Mouse (Mus musculus) frontal cortex, postnatal 25 days (tissue): Measurements from ENCODE around the gene Tcf7l2.

Experiments used
- DNase-seq, 2 experiments: peaks; one replicate each; pipeline ENCODE4 v3.0.0; 2022; ENCODE audit warnings: low spot score in 2 of 2

Gene Tcf7l2

DNA sequence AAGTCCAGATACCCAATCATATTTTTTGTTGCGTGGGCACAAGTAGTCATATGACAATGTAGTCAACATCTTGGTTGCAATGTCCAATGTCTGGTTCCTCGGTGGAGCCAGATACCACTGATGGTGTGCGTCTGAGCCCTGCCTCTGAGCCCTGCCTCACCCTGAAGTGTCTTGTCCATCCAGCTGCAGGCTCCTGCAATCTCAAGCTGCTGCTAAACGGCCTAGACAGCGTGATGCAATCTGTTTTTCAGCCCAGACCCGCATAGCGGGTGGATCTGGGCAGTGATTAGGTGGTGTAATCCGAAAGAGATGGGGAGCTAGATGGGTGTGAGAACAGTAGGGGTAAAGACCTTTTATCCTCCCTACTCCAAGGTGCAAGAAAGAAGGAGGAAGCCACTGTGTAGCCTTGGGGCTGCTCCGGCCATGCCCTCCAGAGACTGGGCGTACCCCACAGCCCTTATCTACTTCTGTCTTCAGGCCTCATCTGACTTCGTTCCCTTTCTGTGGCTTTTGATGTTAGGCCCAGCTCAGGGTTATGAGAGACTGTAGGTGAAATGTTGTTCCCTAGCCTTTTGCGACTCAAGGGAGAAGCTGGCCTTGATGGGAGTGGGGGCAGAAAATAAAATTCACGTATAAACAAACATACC is 86.1 kb downstream of the Tcf7l2 start:
- DNase-seq, result no peak

DNA sequence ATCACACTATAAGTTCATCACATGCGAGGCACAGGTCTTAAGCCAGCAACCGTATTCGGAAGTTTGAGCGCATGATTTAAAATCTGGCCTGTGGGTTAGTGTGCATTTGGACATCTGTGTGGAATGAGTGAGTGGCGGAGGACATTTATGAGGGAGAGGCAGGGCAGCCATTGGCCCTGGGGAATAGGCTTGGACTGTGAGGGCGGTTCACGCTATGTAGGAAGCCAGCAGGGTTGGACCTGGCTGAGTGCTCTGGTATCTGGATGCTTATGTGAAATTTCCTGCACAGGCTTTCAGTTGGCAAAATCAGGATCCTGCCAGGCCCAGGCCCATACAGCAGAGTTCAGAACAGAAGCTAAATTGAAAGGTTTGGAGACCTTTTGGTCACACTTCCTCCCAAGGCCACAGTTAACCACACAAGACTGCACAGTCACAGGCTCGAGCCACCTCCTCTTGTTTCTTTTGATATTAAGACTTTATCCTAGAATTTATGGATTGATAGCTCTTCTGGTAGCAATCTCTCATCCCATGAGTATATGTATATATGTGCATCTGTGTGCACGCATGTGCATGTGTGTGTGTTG is 89.4 kb downstream of the Tcf7l2 start:
- DNase-seq, result no peak

DNA sequence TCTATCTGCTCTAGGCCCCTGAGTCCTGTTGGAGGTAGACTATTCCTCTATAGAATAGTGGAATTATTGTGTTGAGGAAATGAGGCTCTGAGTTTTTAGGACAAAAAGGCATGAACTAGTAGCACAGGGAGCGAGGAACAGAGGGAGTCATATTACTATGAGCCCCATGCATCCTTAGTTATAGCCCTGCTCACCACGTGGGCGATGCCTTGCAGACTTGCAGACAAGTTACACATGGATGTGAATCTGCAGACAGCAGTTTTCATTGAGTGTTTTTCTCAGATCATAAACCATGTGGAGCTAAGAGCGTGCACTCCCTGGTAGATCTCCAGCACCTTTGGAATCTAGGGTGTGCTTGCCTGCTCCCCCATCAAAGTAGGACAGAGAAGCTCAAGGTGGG is 90.5 kb downstream of the Tcf7l2 start:
- no peak for DNase-seq

DNA sequence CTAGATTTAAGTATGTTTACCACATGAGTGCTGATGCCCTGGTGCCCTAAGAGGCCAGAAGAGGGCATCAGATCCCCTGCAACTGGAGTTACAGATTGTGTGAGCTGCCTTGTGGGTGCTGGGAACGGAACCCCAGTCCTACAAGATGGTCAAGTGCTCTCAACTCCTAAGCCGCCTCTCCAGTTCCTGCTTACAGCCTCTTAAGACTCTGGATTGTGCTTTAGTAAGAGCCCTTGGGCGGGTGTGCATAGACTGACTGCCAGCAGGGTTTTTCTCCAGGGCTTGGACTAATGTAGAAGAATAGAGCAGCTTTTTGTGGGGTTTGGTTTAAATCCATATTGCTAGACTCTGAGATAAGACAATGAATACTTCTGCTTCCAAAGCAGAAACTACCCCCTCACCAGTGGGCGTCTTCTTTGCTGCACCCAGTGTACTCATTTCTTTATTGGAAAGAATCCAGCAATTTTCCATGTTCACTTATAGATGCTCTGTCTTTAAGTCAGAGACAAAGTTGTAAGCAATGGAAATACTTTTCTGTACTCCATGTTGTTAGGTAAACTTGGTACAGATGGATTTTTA is 92.3 kb downstream of the Tcf7l2 start:
- no peak for DNase-seq

DNA sequence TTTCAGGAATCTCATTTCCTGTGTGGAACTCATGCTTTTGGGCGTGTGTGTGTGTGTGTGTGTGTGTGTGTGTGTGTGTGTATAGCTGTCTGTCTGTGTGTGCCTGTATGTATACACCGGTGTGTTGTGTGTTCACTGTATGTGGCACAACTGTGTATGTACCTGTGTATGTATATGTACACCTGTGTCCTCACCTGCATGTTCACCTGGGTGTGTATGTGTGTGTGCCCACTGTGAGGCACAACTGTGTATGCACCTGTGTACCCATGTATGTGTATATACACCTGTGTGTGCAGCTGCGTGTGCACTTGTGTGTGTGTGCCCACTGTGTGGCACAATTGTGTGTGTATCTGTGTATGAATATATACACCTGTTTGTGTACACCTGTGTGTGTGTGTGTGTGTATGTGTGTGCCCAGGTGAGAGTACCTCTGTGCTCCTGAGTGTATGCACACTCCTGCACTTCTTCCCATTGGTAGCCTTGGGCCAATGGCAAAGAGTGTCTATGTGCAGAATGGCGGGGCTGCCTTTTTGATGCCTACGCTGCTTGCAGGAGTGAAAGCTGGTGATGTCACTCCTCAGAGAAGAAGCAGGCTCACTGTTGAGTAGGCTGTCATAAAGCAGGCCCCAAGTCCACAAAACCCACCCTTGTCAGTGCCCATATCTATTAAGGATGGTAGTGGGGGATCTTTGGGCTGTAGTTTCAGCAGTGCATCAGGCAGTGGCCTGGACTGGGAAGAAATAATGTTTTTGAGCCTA is 95.5 kb downstream of the Tcf7l2 start:
- DNase-seq, result no peak

DNA sequence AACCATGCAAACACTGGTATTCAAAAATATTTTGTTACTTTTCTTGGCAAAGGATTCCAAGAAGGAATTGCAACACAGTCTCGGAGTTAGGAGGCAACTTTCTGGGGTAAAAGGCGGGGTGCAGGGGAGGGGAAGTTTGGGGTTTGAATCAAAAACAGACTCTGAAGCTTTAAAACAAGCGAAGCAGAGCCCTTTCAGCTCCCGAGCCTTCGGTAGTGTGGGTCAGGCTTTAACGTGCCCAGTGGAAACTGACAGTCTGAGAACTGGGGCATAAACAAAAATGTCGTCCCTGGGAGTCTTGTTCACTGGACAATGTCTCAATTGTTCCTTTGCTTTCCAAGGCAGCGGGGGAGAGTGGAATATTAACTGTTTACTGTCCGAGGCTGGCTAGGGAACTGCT is 96.3 kb downstream of the Tcf7l2 start:
- no peak for DNase-seq

DNA sequence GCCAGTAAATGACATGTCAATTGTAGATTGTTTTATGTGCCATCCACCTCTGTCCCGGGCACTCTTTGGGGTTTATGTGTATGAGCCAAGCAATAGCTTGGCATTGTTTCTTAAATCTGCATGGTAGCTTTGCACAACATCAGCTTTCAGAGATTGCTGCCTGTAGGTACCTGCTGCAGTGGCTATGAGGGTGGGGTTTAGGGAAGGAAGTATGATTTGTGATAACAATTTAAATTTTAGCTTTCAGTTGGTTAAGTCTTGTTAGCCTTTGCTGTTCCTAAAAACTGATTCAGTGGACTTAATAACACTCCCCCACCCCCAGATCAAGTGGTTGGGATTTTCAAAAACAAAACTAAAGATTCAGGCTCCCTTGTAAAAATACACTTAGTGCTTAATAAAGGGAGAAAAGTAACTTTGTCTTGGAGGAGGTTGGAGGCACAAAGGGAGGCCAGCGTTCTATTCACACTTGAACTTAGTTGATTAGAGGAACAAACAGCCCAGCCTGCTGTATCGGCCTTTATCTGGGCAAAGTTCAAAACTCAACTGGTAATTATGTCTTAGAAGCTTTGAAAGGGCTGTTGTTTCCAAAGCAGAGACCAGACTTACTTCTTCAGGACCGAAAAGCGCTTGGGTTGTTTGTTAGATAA is 96.9 kb downstream of the Tcf7l2 start:
- DNase-seq, result no peak

DNA sequence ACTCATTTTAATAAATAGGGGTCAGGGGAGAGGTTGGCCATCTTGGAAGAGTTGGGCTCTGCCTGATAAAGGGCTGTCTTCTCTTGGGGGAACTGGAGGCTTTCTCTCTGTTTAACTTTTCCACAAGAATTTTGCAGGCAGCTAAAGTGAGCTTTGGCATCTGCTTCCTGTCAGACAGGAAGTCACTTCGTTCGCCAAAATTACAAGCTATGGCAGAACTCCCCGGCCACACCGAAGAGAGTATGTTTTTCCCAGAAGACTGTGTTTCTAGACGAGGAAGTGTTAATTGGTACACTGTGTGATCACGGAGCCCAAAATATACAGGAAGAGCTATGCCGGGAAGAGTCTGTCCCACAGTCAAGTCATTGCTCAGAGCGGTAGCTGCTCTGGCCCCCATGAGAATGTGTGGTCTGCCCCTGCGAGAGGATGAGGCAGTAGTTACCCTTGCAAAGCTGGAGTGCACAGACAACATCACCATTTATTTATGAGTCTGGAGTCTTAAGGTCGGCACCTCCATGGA is 97.5 kb downstream of the Tcf7l2 start:
- DNase-seq, result no peak

DNA sequence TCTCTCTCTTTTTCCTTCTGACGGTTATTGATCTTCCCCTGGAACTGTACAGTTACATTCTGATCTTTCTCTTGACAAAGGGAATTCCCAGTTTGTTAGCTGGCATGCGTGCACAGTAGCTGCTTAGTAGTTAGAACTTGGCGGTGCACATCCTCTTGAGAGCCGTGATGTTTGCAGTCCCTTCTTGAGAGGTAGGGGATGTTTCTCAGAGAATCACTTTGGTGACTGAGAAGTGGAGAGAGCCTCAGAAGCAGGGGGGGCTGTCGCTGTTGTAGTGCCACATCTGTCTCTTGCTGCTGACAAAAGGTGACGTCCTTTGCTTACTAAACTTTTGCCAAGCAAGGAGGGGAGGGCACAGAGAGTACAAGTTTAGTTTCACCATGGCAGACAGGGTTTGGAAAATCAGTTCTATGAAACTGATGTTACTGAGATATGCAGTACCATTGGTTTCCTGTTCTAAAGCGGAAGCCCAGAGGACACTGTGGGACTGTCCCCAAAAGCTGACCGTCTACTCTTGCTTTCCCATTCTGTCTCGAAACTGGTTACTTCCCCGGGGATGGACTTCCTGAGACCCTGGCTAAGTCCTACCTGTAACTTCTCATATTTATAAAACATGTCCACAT is 99.0 kb downstream of the Tcf7l2 start:
- DNase-seq, result no peak

DNA sequence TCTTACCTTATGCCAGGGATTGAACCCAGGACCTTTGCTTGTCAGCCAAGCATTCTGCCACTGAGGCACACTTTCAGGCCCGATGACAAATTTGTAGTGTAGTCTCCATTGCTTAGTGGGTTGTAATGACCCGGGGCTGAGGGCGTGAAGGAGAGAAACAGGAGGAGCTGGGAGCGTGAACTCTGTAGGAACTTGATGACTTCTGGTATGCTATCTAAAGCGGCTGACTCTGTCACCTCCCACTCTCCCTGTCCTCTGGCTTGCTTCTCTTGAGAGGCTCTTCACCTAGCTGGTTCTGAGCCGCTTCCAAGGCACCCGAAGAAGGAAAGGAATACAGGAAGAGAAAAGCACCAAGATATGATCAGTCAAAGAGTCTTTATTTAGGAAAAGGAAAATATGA is 100.4 kb downstream of the Tcf7l2 start:
- no peak for DNase-seq

DNA sequence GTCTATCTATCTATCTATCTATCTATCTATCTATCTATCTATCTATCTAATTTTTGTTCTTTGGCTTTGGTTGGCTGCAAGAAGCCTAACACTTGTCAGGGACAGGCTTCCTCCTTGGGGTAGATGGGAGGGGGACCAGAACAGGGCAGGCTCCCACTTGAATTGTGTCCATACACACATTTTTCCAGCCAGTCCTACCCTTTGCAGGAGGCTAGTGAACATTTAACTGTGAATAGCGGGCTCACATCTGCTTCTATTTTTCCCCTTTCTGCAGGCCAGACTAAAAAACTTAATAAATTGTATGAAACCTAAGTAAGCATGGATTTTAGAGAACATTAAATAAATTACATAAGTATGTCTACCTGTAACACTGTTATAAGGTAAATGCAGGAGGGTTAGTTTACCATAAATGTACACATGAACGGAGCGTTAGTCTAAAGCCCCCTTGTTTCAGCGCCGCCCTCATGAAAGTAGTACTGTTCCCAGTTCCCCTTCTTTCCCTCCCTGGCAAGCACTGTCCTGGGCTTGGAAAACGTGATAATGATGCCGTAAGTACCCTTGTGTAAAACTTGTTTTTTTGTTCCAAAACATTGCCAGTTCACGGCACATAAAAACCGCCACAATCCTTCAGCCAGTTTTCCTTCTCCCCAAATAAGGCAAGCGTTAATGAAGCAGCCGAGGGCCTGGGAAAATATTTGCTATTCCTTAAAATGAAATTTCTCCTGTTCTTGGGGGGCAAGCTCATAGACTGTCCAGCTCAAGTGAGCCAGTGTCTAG is 101.7 kb downstream of the Tcf7l2 start:
- no peak for DNase-seq

DNA sequence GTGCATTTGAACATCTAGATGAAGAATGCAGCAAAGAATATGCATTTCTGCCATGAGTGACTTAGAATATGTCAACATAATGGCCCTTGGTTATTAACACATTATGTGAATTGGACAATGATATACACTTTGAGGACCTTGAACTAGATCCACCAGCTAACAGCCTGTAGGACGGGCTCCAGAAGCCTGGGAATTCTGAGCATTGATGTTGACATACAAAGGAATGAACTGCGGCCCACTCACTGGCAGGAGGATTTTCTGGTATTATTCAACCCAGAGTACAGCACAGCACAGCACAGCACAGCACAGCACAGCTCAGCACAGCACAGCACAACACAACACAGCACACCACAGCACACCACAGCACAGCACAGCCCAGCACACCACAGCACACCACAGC is 104.1 kb downstream of the Tcf7l2 start:
- no peak for DNase-seq

DNA sequence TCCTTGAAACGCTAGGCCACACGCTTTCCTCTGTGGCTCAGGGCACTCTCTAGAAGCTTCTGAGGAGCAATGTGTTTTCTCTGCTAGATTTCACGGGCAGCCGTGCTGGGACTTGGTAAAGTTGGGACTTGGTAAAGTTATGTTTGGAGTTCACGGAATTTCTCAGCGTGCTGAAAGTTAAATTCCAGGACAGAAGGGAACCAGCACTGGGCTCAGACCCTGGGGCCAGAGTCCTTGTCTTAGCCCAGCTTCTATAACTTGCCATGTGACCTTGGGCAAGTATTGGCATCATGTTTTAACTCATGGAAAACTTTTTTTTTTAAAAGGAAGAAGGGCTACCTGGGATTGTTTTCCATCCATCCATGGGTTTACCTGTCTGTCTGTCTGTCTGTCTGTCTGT is 104.6 kb downstream of the Tcf7l2 start:
- DNase-seq, result no peak

DNA sequence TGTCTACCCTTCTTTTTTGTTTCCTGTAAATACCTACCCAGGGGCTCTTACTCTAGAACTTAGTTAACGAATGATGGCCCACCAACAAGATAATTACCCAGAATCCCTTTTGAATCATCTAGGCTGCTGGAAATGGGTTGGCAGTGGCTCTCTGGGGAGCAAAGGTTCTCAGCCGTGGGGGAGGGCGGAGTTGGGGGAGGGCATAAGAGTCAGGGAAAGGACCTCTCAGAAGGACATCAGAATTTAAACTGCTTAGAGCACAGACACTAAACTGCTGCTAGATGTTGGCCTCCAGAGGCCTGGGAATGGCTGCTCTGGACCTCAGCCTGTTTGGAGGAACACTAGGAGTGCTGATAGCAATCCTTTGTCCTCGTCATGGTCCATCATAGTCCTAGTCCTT is 105.4 kb downstream of the Tcf7l2 start:
- no peak for DNase-seq

DNA sequence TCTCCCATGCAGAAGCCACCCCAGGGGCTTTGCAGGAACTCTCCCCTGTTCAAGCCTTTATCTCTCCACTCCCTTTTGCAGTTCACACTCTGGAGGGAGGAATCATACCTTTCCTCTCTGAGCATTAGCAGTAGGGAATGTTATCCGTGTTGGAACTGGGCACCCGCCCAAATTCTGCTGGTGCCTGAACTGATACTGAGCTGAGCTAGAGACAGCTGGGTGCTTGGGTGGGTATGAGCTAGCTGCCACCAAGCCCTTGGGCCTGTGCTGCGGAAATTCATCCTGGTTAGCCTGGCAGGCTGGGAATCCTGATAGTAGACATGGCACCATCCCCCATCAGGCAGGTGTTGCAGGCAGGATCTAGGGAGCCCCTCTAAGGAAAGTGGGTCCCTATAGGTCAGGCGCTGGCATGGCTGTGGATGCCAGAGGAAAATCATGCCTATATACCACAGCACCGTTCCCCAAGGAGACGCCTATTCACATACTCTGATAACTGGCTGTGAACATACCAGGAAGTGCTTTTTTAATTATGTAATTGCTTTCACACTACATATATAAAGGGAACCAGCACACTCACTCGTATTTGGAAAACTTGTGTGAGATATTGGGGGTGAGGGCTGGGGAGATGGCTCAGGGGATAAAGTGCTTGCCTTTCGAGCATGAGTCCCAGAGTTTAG is 108.9 kb downstream of the Tcf7l2 start:
- no peak for DNase-seq

DNA sequence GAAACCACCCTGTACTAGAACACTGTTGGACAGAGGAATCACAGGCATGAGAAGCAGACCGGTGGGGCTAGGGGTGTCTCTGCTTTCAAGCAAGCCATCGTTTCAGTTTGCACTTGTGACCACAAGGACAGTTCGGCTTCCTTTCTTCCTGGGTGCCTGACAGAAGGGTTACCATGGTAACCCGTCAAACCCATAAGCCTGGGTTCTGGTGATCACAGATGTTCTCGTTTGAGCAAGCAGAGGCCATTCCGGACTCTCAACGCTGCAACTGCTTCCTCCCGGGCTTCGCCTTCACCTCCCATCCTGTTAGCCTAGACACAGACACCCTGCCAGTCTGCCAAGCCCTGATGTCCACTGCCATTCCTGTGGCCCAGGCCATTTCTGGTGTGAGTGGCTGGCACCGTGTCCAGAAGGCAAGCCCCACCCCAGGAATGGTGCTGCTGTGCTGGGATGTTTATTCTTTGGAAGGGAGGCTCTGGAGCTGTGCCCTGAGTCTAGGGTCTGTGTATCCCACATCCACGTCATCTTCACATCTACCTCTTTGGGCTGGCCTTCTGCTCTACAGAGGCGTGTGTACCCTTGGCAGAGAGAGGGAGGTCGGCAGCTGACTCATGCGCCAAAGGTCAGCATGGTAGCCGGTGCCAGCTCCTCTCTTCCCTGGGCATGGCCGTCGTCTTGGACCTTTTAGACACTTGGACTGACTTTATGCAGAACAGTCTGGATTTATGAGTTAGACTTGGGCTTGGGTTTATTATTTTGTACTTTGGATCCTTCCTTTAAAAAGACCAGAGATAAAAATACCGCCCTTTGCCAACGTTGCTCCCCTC is 110.1 kb downstream of the Tcf7l2 start:
- no peak for DNase-seq

DNA sequence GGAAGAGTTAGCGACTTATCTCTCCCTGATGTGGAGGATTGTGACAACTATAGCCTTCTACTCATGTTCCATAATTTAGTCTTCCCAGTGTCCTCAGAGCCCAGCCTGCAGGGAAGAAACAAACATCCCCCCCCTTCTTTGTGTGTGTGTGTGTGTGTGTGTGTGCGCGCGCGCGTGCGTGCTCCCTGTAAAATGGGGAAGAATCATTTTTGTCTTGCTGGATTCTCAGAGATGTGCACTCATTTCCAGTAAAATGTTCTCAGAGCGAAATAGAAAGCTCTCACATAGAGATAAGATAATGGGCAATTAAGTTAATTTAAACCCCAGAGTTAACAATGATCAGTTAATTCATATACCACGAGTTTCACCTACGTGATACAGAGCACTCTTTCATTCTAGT is 112.8 kb downstream of the Tcf7l2 start:
- DNase-seq, result no peak

DNA sequence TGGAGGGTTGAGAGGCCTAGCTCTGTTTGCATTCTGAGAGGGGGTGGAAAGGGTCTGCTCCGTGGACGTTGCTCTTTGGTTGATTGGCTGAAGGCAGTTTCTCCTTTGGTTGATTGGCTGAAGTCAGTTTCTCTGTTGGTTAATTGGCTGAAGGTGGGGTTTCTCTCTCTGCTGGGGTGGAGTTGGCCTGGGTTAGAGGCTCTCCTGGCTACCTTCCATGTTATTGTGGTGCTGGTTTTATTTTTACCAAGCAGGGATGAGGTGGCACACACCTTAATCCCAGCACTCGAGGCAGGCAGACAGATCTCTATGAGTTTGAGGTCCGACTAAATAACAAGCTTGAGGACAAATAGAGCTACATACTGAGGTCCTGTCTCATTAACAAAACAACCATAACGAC is 114.0 kb downstream of the Tcf7l2 start:
- no peak for DNase-seq

DNA sequence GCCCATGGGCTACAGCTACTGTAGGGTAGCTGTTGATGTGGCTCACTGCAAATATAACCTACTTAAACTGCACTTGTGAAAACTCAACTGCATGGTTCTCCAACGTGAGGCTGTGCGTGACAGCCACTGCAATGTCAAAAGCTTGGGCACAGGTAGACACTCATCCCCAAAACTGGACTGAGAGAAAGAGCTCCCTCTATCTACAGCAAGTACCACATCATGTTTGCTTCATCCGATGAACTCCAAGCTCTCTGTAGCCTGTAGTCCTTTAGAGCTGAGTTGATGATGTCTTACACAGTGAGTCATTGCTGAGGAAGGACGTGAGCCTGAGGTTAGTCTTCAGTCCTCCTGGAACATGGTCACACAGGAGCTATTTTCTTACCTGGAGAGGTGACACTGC is 115.7 kb downstream of the Tcf7l2 start:
- DNase-seq, result no peak
